22 mouse cellular contexts compared by ENCODE assay signal in genomic region chr1:37800298-37800697, GRCm38 (mm10).
"Had no signal": no experiment of that assay in that cellular context is flagged by ENCODE, and none has a peak within 500 bp of the region (broad histone marks: within the 10 kb centered on the region; RNA-seq: fewer than 3 reads in every experiment).

No protein-coding gene starts in this region.

- DNase-seq: kidney, adult 18-20 months; kidney, postnatal 25 days; liver; lung, adult 18-20 months; lung, postnatal 10 days; lung, postnatal 4 days; thymus, adult 2 months; thymus, postnatal 14 days; thymus, postnatal 4 days had no signal

- H3K4me3 ChIP-seq: limb, embryonic 10.5 days; limb, embryonic 13.5 days; liver, embryonic 12.5 days; liver, embryonic 15.5 days; lung, embryonic 15.5 days; midbrain, embryonic 10.5 days; midbrain, embryonic 13.5 days; myocyte; neural tube, embryonic 13.5 days had no signal

- H3K4me1 ChIP-seq: limb, embryonic 10.5 days; limb, embryonic 13.5 days; liver, embryonic 15.5 days; lung, embryonic 15.5 days; midbrain, embryonic 10.5 days; midbrain, embryonic 13.5 days; neural tube, embryonic 13.5 days had no signal

- H3K27me3 ChIP-seq: limb, embryonic 13.5 days; liver, embryonic 12.5 days; liver, embryonic 15.5 days; lung, embryonic 15.5 days; midbrain, embryonic 13.5 days; neural tube, embryonic 13.5 days had no signal

- H3K9ac ChIP-seq: limb, embryonic 13.5 days; liver, embryonic 12.5 days; liver, embryonic 15.5 days; lung, embryonic 15.5 days; midbrain, embryonic 13.5 days; neural tube, embryonic 13.5 days had no signal

- ATAC-seq: intestine, embryonic 16.5 days; liver, embryonic 12.5 days; midbrain, embryonic 13.5 days; midbrain, embryonic 16.5 days had no signal

- H3K9me3 ChIP-seq: limb, embryonic 10.5 days; limb, embryonic 13.5 days; liver, embryonic 12.5 days; liver, embryonic 15.5 days; lung, embryonic 15.5 days; midbrain, embryonic 10.5 days; midbrain, embryonic 13.5 days; neural tube, embryonic 13.5 days had no signal

- H3K4me2 ChIP-seq: limb, embryonic 13.5 days; liver, embryonic 12.5 days; liver, embryonic 15.5 days; lung, embryonic 15.5 days; midbrain, embryonic 13.5 days; neural tube, embryonic 13.5 days had no signal

- H3K27ac ChIP-seq: kidney, postnatal 0 days; limb, embryonic 10.5 days; limb, embryonic 13.5 days; liver, embryonic 12.5 days; liver, embryonic 15.5 days; lung, embryonic 15.5 days; midbrain, embryonic 10.5 days; midbrain, embryonic 13.5 days; neural tube, embryonic 13.5 days; stomach, postnatal 0 days had no signal

- H3K36me3 ChIP-seq: limb, embryonic 10.5 days; limb, embryonic 13.5 days; liver, embryonic 12.5 days; liver, embryonic 15.5 days; lung, embryonic 15.5 days; midbrain, embryonic 10.5 days; midbrain, embryonic 13.5 days; neural tube, embryonic 13.5 days had no signal
